Mouse (Mus musculus) myocyte (in vitro differentiated cells): ENCODE results near the gene Orm2.

Source experiments
- POLR2A ChIP-seq: IDR thresholded peaks from one replicate; pipeline ENCODE4 v1.6.1; 2011; ENCODE audit warnings: low read depth, mild to moderate bottlenecking, control low read depth, moderate library complexity; ENCODE audit not compliant: insufficient read length
- USF1 ChIP-seq: IDR thresholded peaks from one replicate; pipeline ENCODE4 v1.6.1; 2011; ENCODE audit warnings: low read depth, mild to moderate bottlenecking, control low read depth, moderate library complexity

DNA sequence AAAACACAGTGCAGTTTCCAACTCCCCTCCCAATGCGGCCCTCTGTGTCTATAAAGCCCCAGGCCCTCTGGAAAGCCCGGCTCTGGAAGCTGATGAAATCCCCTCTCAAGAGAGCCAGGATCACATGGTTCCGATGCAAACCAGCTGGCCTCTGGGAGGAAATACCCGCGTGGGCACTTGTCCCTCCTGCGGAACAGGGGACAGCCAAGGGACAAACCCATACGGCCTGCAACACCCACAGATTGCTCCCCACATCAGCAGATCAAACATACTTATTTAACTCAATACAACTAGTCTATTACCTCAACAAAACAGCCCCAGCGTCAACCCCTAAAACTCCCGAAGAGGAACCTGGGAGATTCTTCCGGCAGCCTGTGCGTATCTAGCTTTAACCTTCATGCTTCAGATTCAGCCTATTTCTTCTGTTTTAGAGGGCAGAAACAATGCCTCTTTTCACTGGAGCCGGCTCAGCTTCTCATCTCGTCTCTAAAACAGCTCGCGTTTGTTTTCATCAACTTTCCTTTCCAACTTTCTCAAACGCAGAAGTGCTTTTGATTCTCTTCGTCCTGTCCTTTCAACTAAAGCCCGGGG lies 47.2 kb downstream of the Orm2 start:
- TF ChIP-seq USF1 (peak; percentile 40), POLR2A (peak; percentile 85)
